Mouse (Mus musculus) fat pad, adult 2 months (tissue): ENCODE measurements around the gene Dhx9.
"Not testable (repeated sequence)": the region's sequence is repeated elsewhere in the genome, so short reads cannot be mapped to it uniquely, and the experiment has no call there.

Source experiments
- DNase-seq: peaks from one replicate; pipeline ENCODE4 v3.0.0-alpha.2; 2011; ENCODE audit warnings: low read depth, low spot score; ENCODE audit errors: extremely low read depth

The Dhx9 gene

DNA sequence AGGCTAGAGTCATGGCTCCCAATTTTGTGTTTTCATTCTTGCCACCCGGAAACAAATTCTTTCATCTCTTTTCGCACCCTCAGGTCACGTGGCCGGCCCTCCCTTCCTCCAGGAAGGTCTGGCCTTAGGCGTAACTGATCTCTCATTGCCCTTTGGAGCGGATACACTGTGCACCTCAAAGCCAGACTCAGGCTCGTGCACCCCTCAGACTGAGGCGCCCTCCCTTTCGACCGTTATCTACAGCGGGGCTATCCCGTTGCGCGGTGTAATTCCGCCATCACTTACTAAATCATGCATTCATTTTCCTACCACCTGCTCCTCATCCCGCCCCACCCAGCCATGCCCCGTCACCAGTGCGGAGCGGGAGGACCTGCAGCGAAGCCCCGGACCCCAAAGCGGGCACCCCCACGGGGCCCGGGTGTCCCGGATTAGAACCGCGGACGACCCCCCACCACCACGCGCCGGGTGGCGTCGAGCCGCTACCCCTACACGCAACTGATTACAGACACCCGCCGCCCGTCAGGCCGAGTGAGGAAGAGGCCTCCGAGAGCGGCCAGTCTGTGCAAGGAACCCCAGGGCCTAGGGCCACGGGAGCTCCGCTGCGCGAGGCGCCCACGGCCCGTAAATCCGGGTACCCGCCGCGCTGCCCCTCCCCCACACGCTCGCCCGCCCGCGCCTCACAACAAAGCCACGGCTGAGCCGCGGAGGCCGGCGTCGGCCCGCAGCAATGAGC, 527 bp downstream of the Dhx9 start:
- DNase-seq, result no peak

DNA sequence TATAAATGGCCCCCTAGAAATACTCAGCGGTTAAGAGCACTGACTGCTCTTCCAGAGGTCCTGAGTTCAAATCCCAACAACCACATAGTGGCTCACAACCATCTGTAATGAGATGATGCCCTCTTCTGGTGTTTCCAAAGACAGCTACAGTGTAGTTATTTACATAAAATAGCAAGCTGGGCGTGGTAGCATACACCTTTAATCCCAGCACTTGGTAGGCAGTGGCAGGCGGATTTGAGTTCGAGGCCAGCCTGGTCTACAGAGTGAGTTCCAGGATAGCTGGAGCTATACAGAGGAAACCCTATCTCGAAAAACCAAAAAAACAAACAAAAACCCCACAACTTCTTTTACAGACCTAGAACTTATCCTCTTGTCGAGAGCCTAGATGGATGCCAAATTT, 1.3 kb downstream of the Dhx9 start:
- not testable (repeated sequence) for DNase-seq

DNA sequence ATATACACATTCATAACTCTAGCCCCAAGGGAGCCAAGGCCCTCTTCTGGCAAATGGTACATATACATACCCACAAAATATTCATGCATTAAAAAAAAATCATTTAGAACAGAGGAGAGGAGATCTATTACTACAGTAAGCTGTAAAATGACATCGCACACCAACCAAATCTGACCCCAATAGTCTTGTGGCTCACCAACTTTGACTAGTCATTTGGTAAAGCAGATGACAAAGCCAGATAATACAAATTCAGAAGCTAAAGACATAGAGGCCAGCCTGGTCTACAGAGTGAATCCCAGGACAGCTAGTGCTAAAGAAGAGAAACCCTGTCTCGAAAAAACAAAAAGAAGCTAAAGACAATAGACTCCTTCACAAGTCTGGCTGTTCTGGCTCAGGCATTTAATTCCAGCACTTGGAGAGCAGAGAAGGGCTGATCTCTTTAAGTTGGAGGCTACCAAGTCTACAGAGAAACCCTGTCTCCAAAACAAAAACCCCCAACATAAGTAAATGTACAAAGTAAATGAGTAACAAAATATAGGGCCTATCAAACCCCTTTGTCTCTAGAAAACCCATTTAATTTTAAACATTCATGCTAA, 2.2 kb downstream of the Dhx9 start:
- no peak for DNase-seq

GRCm38 (mm10) chr1:153481025-153481412, 6.4 kb downstream of the Dhx9 start:
- no peak for DNase-seq

GRCm38 (mm10) chr1:153480386-153481024, 7.0 kb downstream of the Dhx9 start:
- no peak for DNase-seq

DNA sequence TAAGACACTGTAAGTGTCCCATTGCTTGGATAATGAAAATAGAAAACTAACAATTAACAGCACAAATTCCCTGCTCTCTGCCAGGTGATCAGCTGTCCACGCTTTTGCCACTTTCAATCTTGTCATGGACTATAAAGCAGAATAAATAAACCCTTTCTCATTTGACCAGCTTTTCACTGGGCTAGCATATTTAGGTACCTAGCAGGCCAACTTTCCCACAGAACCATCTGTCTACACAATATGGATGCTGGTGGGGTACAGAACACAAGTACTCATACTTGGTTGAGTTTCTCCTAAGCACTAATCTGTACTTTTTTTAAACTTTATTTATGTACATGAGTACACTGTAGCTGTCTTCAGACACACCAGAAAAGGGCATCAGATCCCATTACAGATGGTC, 8.2 kb downstream of the Dhx9 start:
- no peak for DNase-seq

DNA sequence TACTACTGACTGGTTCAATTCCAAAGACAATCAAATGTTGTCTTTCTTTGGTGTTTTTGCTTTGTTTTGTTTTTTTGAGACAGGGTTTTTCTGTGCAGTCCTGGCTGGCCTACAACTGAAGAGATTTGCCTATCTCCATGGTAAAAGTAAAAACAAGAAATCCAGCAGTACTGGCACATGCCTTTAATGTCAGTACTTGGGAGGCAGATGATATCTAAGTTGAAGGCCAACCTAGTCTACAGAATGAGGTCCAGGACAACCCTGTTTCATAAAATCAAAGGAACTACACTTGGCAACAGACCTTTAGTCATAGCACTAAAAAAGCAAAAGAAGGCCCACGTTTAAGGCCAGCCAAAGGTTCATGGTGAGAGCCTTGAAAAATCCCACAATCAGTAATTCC, 25.7 kb downstream of the Dhx9 start:
- no peak for DNase-seq

- DNase-seq, result no peak
These were observed 31.3 kb downstream of the Dhx9 start for GRCm38 (mm10) chr1:153456137-153456536.

DNA sequence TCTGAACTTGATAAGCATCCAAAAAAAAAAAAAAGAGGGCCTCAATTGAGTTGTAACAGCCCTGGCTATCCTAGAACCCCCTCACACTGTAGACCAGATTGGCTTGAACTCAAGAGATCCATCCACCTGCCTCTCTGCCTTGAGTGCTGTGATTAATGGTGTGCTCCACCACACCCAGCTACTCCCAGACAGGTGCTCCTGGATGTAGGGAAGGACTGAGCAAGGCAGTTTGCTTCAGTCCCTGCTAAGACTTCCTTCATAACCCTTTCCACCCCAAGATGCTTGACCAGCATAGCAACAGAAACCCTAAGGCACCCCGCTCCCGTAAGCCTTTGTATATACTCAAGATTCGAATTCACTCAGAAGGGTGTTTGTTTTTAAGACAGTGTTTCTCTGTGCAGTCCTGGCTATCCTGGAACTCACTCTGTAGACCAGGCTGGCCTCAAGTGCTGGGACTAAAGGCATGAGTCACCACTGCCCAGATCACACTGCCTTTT, 34.3 kb downstream of the Dhx9 start:
- DNase-seq, result no peak

GRCm38 (mm10) chr1:153451237-153452154, 36.0 kb downstream of the Dhx9 start:
- DNase-seq, result no peak

DNA sequence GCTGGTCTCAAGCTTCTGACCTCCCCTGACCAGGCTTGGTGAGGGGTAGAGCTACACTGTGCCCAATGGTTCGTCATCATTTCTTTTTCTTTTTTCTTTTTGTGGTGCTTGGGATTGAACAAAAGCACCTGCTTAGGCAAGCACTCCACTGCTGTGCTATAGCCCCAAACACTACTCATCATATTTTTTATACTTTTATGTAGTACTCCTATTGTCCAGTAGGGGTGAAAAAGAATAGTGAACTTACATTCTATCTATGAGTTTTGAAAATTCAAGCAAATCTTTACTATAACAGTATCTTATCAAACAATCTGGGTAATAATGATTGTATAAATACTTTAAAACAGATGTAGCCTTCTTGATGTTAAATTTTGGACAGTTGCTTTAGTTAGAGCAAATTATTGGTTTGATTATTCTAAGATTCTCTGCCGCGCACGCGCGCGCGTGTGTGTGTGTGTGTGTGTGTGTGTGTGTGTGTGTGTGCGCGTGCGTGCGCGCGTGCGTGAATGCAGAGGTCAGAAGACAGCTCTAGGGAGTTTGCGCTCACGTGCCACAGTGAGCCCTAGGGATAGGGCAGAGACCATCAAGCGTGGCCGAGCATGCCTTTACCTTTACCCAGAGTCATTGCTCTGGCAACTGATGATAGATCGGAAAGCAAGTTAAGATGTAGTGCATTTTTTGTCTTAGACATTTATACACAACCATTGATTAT, 41.2 kb downstream of the Dhx9 start:
- DNase-seq, result no peak

DNA sequence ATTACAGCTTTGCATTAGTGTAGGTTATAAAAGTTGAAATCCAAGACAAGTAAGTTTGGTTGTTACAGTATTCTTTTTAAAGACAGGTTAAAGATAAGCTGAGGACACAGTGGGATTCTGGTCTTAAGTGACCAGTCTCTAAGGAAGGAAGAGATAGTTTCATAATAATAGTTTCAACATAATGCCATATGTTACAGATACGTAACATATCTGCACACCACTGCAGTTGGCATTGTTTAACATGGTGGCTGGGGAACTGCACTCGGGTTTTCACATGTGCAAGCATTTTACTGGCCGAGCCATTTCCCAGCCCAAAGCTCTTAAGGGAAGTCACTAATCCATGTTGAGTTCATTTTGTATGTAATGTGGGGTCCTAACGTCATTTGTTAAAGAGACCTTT, 43.8 kb downstream of the Dhx9 start:
- no peak for DNase-seq

- DNase-seq, result no peak
These were observed 44.4 kb downstream of the Dhx9 start for GRCm38 (mm10) chr1:153443019-153443418.

- DNase-seq, result no peak
These were observed 45.8 kb downstream of the Dhx9 start for GRCm38 (mm10) chr1:153441656-153442055.

DNA sequence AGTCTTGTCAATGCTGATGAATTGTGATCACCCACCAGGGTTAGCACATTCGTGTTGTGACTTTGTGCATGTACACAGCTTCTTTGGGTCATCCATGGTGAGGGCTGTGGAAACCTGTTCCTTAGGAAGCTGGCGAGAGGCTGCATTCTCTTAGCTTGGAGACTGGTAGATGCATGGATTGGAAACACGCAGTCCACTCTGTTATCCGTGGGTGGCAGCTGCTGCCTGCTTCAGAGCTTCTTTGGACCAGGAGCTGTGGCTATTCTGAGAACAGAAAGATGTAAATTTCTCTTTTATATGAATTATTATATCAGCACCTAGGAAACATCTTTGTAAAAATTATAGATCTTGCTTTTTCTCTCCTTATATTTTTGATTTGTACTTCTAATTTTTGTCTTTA, 46.7 kb downstream of the Dhx9 start:
- no peak for DNase-seq

DNA sequence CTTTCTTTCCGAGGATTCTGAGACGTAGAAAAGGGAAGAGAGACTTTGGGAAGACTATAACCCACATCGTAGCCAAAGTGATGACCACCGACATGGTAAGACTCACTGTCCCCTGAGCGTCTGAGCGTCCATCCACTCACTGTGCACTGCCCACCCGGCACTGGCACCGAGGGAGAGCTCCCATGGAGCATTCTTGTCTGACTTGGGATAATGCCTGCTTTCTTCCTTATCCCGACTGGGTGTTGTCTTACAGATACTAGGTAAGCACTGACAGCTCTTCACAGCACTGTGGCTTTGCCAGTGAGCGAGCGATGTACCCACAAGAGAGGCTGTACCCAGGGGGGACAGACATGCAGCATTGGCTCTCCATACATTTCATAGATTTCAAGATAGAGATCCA, 49.9 kb downstream of the Dhx9 start:
- no peak for DNase-seq

DNA sequence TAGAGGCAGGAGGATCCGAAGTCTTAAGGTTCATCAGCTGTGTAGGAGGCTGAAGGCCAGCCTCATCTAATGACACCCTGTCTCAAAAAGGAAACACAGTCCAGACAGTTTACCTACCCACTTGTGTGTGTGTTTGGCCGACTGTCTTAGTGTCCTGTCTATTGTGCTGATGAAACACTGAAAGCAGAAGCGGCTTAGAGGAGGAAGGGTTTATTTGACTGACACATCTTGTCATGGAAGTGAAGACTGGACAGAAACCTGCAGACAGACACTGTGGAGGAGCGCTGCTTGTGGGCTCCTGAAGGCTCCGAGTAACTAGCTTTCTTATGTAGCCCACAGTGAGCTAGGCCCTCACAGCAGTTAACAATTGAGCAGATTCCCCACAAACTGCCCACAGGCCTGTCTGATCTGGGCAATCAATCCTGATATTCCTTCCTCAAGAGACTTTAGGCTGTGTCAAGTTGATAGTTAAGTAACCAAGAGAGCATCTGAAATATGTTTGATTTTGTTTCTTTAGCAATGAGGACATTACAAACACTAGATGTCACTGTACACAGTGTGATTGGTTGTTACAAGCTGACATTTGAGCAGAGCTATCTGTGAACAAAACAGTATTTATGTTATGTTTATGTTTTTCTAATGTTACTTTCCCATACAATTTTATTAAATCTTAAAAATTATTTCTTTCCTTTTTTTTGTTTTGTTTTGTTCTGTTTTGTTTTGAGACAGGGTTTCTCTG, 53.4 kb downstream of the Dhx9 start:
- no peak for DNase-seq

GRCm38 (mm10) chr1:153432329-153432728, 55.1 kb downstream of the Dhx9 start:
- no peak for DNase-seq

DNA sequence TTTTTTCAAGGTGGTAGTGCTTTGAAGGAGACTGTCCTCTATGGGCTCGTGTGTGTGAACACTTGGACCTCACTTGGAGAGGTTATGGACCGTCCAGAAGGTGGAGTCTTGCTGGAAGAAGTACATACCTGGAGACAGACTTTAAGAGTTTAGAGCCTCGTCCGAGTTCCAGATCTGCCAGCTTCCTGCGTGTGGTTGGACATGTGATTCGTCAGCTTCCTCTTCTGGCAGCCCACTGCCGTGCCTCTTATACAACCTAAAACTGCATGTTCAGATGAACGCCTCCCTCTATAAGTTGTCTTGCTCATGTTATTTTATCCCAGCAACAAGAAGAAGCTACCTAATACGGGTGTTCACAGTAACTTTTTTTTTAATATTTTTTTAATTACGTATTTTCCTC, 55.8 kb downstream of the Dhx9 start:
- no peak for DNase-seq

GRCm38 (mm10) chr1:153431158-153431557, 56.3 kb downstream of the Dhx9 start:
- no peak for DNase-seq
